Mouse (Mus musculus) spleen, postnatal 14 days (tissue): ENCODE data around the gene Cdc25b.

Source experiments
- DNase-seq, 2 experiments: peaks; one replicate each; pipeline ENCODE4 v3.0.0; 2021 to 2022; ENCODE audit warnings: low spot score in 2 of 2

Gene Cdc25b

DNA sequence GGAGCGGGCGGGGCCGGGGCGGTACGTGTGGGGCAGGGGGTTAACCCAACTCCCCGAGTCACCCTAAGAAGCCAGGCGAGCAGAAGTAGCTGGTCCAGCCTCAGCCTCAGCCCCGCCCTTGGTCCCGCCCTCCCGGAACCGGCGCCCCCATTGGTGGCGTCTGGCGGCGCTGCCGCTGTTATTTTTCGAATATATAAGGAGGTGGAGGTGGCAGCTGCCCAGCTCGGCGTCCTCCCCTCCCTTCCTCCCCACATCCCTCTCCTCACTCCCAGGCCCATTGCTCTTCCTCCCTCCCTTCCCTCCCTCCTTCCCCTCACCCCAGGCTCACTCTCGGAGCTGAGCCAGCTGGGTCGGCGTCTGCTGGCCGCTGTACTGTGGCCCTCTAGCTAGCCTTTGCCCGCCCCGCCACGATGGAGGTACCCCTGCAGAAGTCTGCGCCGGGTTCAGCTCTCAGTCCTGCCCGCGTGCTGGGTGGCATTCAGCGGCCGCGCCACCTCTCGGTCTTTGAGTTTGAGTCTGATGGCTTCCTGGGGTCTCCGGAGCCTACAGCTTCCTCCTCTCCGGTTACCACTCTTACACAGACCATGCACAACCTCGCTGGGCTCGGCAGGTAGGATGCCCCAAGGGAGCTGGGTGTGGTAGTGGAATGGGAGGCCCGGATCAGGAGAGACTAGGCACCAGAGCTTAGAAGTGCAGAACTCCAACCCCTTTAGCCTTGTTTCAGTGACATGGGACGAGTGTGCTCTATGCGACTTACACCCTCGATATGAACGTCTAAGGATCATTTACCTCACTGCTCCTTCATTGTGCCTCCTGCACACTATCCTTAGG lies at the start of gene Cdc25b, which contains the start of gene Spef1:
TSS of gene Cdc25b (plus strand) at position 179 of the 831 bp plus-strand sequence.
TSS of gene Spef1 (minus strand) at position 512 of the 831 bp plus-strand sequence.
- DNase-seq, result peak; percentile 87 to 88

DNA sequence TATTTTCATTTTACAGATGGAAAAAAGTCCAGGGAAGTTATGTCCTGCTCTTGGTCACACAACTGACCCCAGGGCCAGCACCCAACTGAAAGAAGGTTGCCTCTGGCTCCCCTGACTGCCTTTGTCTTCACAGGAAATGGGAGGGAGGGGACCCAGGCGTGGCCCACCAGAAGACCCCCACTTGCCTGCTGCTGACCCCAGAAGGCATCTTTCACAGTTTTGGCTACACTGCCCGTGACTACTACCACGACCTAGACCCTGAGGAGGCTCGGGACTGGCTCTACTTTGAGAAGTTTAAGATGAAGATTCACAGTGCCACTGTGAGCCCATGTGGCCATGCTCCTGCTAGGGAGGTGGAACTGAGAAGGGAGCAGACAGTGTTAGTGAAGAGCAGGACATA lies 48.5 kb upstream of the Cdc25b start:
- DNase-seq, result no peak

DNA sequence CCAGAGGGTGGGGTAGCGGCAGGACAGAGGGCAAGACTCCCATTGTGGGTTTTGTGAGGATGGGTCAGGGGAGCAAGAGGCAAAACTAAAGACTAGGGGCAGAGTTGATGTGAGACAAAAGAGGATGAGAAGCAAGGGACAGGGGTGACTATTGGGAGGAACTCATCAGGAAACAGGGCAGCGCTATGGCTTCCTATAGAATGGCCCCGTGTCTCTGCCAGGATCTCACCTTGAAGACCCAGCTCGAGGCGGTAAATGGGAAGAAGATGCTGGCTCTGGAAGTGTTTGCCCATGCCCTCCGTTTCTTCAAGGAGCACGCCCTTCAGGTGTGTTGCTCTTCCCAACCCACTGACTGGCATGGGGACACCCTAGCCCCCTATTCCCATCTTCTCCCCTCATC lies 48.0 kb upstream of the Cdc25b start:
- no peak for DNase-seq

DNA sequence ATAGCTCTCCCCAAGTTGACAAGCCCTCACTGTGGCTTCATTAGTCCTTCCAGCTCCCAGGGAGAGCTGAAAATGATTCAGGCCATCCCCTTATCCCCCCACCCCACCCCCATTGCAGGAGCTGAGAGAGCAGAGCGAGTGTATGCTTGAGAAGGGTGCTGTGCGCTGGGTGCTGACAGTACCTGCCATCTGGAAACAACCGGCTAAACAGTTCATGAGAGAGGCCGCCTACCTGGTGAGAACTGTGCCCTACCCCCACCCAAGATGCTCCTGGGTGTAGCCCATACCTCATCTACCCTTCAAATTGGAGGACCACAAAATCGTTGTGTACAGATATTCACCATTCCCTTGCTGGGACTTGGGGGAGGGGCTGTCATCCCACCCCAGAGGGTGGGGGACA lies 47.5 kb upstream of the Cdc25b start:
- DNase-seq, result no peak

DNA sequence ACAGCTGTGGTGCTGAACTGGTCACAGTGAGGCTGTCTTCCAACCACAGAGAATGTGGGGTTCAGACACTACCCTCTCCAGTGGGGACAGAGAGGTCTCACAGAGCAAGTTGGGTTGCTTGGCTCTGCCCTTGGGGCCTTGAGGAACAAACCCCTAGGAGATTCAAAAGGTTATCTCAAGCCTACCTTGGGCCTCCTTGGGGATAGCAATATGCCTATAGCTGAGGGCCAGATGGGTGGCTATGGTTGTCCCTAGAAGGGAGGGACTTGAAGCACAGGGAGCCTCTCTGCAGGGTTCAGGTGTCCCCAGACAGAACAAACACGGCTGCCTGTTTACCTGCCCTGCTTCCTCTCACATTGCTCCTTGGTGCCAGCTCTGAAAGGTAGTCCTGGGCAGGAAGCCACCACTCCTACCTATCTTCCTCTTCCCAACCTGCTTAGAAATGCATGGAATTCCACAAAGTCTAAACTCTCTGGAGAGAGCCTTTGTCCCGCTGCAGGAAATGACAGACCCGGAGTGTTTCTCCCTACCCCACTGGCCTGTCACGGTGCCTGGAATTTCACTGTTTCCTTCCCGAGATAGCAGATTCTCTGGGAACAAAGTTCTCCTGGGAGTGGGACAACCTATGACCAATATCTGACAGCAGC lies 46.7 kb upstream of the Cdc25b start:
- DNase-seq, result no peak

DNA sequence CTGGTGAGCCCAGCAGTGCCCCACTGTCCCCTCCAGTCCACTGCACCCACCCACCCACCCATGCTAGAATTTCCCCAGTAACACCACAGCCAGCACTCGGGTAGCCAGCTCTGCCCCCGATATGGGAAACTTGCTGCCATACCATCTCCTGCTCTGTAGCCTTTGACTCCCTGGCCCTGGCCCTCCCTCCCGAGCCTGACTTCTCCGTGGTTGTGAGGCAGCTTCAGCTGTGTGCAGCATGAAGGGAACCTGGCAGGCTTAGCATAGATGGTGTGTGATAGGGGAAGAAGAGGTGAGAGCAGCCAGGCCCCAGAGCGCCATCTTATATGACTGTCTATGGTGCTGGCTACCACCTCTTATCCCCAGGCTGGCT lies 46.2 kb upstream of the Cdc25b start:
- no peak for DNase-seq

DNA sequence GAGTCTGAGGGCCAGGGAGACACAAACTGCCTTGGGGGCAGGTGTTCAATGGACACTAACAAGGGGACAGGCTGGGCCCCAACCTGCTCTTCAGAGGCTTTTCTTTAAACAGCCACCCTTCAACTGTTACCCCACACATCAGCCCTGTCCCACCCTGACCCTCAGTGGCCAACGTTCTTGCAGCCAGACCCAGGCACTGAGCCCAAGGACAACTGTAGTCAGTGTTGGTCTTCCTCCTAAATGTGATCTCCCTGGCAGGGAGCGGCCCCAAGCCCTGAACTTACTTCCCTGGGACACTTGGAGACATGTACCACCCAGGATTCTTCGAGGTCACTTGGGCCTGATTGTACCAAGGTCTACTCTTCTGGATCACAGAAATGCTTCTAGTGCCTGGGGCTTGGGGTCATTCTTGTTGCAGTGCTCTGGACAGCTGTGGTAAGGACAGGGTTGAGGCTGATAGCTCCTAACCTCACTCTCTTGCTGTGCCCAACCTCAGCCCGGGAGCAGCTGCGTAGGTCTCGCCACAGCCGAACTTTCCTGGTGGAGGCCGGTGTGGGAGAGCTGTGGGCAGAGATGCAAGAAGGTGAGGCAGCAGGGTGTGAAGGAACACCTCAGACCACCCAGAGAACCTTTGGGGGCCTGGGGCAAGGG lies 45.3 kb upstream of the Cdc25b start:
- DNase-seq, result no peak

DNA sequence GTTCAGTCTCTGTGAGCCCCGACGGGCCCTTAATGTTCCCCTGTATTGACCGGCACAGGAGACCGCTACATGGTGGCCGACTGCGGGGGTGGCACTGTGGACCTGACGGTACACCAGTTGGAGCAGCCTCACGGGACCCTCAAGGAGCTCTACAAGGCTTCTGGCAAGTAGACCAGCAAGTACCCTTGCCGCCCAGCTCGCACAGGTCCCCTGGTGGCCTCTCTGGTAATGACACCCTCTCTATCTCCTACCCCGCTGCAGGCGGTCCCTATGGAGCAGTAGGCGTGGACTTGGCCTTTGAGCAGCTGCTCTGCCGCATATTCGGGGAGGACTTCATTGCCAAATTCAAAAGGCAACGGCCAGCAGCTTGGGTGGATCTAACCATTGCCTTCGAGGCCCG lies 44.2 kb upstream of the Cdc25b start:
- DNase-seq, result peak; percentile 71 to 83

DNA sequence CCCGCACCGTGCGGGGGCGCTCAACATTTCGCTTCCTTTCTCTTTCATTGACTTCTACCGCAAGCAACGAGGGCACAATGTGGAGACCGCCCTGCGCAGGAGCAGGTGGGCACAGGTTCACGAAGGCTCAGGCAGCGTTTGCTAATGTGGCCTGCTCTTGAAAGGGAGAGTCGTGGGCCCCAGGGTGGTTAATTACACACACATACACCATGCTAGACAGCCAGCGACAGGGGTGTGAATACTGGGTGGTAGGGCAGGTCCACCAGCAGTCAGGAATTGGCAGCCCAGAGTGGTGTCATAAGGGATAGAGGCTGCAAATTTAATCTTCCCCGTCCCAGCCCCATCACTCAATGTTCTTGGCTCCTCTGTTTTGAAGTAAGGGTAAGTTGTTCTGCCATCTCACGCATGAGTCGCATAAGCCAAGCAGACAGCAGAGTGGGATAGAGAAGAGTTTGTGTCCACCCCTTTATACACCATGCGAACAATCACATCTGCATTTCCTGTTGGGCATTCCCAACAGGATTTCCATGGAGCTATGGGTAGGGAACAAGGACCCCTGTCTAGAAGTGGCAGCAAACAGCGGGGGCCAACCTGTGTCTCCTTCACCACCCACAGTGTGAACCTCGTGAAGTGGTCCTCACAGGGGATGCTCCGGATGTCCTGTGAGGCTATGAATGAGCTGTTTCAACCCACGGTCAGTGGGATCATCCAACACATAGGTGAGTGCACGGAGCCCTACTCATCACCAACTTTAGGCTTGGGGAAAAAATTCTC lies 43.6 kb upstream of the Cdc25b start:
- no peak for DNase-seq

DNA sequence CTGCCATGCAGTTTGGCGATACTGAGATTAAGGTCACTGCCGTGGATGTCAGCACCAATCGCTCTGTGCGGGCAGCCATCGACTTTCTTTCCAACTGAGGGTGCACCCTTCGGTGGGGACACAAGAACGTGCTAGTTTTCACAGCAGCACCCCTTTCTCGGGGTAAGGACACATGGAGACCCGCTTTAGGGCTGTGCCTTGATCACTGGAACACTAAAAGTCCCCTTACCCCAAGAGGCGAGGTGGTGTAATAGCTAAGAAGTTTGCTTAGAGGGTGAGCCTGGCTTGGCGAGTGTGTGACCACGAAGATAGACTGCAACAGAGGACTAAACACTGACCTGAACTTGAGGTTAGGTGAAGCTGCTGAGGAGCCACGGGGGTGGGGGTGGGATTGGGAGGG lies 41.6 kb upstream of the Cdc25b start:
- no peak for DNase-seq

DNA sequence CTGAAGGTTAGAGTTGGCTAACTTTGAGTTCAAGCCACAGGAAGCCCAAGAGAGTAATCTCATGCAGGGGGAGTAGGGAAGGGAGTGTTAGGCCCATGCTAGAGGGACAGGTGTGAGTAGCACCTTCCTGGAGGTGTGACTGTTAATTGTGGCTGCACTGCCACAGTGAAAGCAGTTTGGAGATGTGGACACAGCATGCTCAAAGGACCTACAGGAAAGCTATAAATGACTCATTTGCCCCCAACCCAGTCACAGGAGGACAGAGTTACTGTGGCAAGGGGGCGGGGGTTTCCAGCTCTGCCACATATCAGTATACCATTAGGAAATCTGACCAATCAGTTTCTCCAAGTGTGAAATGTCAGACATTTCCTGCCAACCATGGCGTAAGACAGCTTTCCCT lies 41.2 kb upstream of the Cdc25b start:
- no peak for DNase-seq

DNA sequence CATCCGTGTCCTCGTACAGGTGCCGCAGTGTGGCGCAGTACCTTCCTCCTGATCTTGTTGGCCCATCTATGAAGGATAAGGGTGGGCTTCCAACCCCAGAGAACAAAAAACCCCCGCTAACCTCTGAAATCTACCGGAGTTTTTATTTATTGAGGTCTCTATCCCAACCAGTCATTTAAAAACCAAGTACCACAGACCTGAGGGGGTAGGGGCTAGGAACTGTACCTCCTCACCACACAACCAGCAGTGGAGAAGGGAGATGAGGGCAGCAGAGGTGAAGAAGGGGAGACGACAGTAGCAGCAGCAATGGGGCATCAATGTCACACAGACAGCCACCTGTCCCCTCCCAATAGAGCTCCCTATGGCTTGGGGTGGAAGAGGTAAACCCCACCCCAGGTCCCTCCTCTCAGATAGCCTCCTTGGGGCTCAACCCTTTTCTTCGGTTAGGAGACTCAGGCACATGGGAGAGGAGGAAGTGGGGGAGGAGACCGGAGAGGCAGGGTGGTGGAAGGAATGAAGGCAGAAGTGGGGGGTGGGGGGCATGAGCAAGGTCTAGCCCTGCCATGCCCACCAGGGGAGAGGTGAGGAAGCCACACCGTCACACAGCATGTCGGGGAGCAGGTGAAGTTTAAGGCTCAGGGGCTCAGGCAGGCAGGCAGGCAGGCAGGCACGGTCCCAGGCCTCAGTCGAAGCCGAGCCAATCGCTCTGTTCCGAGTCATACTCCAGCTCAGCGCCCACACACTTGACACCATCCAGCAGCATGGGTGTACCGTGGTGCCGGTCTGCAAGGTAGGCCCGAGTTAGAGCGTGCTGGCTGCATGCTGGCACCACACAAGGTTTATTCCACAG lies 40.3 kb upstream of the Cdc25b start:
- DNase-seq, result no peak

DNA sequence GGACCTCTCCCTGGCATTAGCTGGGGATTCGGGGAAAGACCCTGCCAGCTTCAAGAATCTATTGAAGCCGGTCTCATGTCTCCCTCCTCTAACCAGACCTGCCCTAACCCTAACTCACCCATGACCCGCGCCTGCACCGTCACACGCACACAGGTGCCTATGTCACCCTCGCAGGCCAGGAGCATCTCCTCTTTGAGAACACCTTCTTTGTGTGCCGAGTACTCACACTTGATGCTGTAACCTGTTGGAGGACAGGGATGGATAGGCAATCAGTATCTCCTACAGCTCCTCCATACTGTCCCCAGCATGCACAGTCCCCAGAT lies 39.7 kb upstream of the Cdc25b start:
- no peak for DNase-seq

DNA sequence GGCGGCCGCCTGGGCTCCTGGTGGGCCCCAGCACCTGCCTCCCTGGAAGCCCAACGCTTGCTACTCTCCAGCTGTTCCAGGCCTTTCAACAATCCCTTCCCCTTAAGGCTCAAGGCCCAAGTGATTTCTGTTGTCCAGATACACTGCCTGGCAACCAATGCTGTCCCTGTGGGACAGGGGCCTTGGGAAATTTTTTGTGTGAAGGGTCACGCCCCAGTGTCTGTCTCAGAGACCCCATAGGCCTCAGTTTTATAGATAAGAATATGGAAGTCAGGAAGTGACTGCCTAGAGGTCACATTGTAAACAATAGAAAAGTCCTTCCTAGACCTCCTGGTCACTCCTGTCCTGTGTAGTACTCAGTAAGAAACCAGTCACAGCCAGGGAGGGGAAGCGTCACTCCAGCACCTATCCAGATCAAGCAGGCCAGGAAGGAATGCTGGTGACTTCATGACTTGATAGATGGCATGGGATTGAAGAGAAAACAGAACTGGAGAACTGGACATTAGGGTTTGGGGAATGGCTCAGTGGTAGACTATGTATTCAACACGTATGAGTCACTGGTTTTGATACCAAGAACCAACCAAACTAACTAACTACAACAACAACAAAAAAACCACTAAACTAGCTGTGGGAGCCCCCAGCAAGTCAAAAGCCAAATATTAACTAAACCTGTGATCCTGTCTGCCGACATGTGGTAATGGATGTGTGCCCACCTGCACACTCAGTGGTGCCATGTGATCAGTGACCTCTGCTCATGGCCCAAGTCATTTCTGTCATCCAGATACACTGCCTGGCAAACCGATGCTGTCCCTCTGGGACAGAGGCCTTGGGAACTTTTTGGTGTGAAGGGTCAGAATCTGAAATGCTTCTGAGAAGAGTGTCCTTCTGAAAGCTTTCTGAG lies 38.1 kb upstream of the Cdc25b start:
- DNase-seq, result no peak

DNA sequence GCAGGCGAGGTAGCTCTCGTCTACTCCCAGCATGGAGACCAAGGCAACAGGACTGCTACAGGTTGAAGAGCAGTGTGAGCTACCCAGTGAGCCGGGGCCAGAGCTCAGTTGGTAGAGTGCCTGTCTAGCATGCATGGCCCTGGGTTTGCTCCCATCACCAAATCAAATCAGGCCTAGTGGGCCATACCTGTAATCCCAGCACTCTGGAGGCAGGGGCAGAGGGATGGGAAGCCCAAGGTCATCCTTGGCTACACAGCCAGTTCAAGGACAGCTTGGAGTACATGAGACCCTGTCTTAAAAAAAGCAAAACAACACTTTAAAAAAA lies 37.5 kb upstream of the Cdc25b start:
- no peak for DNase-seq

DNA sequence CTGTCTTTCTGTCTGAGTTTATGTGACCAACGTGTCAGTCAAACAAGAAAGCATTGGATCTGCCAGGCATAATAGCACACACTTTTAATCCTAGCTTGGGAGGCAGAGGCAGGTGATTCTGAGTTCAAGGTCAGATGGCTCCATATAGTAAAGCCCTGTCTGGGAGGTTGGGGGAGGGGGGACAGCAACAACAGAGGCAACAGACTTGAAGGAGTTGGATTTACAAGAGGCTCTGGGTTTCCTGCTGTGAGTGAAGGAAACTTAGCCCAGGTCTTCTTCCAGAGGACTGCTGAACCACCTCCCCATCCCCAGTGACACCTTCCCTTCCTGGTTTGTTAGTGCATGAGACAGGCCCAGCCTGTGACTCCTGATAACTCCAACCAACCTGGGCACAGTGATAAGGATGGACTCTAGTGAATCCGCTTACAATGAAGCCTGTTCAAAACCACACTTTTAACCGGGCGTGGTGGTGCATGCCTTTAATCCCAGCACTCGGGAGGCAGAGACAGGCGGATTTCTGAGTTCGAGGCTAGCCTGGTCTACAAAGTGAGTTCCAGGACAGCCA lies 34.5 kb upstream of the Cdc25b start:
- no peak for DNase-seq

DNA sequence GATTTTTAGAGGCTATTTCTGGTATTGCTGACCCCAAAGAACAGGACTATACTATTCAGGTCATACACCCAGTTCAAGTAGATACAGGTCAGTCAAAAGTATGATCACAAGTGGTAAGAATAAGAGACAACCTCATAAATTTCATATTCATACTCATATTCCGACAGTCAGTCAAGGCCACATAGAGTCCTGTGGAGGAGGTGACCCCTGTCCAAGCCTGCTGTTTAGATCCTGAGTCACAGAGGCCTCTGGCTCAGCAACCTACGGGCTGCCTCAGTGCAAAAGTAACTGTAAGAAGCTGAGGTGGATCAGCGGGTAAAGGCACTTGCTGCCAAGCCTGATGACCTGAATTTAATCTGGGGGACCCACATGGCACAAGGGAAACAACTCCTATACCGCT lies 32.7 kb upstream of the Cdc25b start:
- DNase-seq, result no peak

DNA sequence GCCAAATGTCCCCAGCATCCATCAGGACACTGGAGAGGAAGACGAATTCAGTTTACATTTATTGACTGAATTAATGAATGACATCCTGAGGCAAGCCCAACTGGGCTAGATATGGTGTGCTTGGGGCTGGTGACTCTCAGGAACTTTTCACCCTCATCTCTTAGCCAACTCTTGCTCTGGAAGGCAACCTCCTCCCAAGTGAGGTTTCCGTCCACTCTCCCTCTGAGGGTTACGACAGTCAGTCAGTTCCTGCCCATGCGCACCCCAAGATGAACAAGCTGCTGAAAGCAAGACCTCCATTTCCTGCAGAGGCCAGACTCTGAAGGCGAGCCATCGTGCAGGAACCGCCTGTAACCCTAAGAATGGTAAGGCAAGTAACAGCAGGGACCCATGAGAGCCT lies 29.8 kb upstream of the Cdc25b start:
- no peak for DNase-seq

DNA sequence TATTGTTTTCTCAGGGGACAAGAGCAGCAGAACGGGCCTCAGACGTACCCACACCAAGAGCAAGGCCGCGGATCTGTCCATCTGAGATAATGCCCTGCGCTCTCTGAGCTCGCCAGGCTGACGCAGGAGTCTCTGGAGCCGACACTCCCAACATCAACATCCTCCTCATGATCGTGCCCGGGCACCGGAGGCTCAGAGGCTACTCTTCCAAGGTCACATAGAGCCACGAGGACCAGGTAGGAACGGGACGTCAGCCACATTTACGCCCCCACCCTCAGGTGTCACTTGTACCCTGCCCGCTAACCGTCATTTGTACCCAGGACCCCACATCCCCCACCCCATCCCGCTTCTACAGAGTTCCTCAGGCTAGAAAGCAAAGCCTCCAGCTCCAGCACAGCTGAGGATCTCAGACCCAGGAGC lies 27.2 kb upstream of the Cdc25b start:
- peak; percentile 43 to 52 for DNase-seq

DNA sequence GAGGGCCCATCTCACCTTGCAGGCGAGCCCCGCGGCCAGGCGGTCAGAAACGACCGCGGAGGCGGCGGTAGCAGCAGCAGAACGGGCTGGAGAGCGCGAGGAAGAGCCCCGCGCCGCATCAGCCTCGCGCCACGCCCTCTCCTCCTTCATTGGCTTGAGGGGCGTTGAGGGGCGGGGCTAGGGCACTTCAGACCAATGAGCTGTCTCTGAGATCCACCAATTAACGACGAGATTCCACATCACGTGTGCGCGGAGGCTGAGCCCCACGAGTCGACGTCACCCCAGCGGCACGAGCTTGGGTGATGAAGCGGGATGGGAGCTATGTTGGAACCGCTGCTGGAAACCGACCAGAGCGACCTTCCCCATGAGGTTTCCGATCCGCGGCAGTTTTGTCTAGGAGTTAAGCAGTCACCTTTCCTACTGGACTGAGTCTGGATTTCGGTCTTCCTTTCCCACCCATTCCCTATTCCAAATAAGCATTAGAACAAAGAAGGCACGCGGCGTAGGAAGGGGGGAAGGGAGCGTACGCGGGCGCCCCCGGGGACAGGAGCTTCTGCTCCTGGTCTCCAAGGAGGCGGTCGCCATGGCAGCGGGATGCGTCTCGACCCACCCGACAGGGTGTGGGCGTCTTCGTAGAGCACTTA lies 26.7 kb upstream of the Cdc25b start, which contains the start of gene 1700037H04Rik:
TSS of gene 1700037H04Rik (minus strand) at position 144 of the 644 bp plus-strand sequence.
- peak; percentile 92 for DNase-seq
